Mouse (Mus musculus): Measurements from ENCODE around the gene Btbd35f19.
"Not testable (repeated sequence)": the region's sequence is repeated elsewhere in the genome, so short reads cannot be mapped to it uniquely, and the experiment has no call there.

Gene Btbd35f19

DNA sequence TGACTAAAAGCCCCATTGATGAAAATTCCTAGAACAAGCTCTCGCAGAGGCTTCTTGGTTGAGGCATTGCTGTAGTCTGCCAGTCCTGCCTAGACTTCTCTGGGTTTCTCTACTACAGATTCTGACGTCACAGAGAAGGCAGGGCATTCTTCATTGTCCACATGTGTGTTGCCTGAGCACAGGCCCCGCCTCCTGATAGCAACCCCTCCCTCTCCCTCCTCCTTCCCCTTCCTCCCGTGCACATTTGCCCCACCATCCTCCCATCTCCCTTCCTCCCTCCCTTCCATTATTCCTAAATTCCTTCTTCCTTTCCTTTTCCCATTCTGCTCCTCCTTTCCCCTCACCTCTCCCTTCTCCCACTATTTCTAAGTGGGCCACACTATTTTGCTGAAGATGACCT, at the start of gene Btbd35f19:
Gene Btbd35f19, minus strand, starts transcription at position 101 of the 400 bp plus-strand sequence.
- in situ Hi-C loops (cut with MboI; ENCODE audit: unreplicated experiment in 2 of 2): not testable (repeated sequence)

DNA sequence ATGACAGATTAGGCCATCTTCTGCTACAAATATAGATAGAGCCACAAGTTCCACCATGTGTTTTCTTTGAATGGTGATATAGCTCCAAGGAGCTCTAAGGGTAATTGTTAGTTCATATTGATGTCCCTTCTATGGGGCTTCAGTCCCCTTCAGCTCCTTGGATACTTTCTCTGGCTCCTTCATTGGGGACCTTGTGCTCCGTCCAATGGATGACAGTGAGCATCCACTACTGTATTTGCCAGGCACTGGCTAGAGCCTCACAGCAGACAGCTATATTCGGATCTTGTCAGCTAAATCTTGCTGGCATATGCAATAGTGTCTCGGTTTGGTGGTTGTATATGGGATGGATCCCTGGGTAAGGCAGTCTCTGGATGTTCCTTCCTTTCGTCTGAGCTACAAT, 41.8 kb downstream of the Btbd35f19 start:
- in situ Hi-C loops (cut with MboI; ENCODE audit: unreplicated experiment in 2 of 2): not testable (repeated sequence)

DNA sequence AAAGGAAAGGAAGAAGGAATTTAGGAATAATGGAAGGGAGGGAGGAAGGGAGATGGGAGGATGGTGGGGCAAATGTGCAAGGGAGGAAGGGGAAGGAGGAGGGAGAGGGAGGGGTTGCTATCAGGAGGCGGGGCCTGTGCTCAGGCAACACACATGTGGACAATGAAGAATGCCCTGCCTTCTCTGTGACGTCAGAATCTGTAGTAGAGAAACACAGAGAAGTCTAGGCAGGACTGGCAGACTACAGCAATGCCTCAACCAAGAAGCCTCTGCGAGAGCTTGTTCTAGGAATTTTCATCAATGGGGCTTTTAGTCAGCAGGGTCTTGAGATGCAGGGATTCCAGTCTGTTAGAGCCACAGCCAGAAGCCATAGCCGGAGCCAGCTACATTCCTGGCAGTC, 47.6 kb downstream of the Btbd35f19 start, which contains the start of gene Btbd35f26:
Gene Btbd35f26, plus strand, starts transcription at position 301 of the 400 bp plus-strand sequence.
- in situ Hi-C loops (cut with MboI; ENCODE audit: unreplicated experiment in 2 of 2): not testable (repeated sequence)
